Mouse (Mus musculus): ENCODE data around the gene Gdpd3. TPM values are rescaled to one million over a fixed set of nuclear protein-coding genes. Genes with fewer than 3 reads are reported as not detected.

The Gdpd3 gene
- total RNA-seq, 4 experiments from 2014 or later = 0.88 TPM; not detected in 3

DNA sequence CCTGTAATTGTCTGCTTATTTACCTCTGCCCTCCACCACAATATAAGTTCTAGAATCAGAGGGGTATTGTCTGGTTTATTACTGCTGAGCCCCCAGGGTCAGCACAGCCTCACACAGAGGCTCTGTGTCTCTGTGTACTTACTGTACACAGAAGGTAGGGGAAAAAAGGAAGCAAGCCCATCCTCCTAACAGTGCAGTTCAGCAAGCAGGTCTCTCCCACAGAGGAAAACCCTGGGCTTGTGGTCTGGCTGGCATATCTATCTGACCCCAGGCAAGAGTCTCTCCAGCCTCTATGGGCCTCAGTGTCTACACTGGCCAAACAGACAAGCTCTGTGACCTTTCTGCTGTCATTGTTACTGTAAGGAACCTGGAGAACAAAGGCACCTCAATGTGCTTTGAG lies 37.6 kb downstream of the Gdpd3 start:
- DNase-seq (ENCODE audit: low spot score in 2 of 2) = no peak

DNA sequence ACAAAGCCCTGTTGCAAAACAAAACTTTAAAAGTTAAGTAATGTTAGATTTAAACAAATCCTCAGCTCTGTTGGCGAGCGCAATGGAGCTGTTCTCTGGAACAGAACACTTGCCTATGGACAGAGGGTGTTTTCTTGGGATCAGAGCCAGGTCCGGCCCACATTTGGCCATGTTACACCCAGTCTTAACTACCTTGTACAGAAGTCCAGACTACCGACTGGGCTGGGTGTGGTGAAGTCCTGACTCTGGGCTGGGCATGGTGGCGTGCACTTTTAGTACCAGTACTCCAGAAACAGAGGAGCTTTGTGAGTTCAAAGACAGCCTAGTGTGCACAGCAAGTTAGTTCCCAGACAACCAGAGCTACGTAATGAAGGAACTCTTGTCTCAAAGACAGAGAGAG lies 40.8 kb downstream of the Gdpd3 start:
- DNase-seq (ENCODE audit: low spot score in 2 of 2) = peak in 1 of 2 experiments; percentile 61

DNA sequence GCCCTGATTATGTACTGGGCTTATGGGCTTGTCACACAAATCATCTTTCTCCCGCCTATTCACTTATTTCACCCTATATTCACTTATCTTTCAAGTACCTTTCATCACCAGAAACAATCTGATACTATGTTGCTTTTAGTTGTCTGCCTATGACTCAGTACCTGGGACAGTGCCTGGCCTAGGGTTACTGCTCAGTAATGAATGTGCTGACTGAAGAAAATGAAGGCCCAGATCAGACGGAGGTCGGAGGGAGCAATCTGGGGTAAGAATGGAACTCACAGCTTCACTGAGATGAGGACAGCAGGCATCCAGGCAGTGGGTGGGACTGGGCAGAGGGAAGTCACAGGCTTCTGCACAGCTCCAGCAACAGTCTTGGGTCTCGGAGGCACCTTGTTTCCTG lies 41.3 kb downstream of the Gdpd3 start:
- DNase-seq (ENCODE audit: low spot score in 2 of 2) = peak; percentile 55 to 64

DNA sequence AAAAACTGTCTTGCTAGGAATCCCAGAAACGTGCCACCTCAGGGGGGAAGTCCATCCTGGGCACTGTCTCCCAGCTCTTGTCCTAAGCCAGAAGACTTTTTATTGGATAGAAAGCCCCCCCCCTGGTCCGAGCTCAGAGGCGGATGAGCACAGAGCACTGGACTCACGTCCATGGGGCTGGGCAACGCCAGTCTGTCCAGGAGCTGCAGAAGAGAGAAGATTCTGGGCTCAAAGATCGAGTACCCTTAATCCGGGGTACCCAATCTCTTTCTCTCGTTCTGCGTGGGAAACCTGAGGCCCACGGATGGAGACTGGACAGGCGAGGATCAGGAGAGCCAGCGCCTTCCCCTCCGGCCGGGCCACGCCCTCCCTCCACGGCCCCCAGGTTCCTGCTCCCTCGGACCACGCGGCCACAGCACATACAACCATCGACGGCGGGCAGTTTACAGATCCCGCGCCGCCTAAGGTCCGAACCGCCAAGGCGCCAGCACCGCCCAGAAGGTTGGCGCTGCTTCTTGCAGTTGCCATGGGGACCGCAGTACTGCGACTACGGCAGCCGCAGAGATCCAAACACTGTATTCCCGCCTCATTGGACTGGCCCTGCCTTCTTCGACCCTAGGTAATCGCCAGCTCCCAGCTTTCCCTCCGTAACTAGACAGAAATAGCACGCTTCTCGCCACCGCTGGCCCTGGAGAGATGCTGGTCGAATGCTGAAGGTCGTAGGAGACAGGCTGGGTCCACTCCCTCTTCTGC lies 42.7 kb downstream of the Gdpd3 start:
- peak; percentile 77 to 85 for DNase-seq (ENCODE audit: low spot score in 2 of 2)

DNA sequence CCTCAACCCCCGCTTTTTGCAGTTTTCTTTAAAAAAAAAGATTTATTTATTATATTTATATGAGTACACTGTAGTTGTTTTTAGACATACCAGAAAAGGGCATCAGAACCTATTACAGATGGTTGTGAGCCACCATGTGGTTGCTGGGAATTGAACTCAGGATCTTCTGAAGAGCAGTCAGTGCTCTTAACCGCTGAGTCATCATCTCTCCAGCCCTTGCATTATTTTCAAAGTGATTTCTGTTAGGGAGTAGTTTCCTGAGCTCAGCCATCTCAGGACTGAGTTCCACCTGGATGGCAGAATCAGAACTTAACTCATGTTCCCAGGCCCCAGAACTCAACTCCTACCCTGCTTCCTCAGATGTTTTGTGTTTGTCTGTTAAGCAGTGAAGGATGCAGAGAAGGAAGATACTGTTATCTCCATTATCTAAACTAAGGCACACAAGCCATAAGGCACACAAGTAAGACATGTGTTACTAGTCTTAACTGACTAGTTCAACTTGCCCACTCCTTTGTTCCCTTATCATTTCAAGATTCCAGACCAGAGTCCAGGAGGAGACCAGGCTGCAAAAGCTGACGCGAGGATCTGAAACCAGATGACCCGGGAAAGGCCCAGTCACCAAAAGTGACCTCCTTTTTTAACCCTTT lies 43.7 kb downstream of the Gdpd3 start:
- no peak for DNase-seq (ENCODE audit: low spot score in 2 of 2)

DNA sequence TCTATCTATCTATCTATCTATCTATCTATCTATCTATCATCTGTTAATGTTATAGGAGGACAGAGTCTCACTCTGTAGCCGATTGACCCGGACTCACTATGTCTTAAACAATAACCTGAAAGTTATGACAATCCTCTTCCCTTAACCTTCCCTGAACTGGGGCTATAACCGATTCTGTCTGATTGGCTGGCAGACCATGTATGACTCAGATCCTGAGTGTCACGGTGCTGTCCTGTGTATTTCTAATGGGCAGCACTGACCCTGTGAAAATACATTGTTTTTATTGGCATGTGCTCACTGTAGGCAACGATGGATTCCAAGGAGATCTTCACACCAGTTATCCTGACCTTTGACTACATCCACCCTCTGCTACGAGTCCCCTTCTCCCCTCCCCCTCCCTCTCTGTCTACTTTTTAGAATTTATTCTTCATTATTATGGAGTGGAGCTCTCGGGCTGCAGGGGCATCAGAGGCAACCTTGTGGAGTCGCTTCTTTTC lies 49.6 kb downstream of the Gdpd3 start:
- no peak for DNase-seq (ENCODE audit: low spot score in 2 of 2)

DNA sequence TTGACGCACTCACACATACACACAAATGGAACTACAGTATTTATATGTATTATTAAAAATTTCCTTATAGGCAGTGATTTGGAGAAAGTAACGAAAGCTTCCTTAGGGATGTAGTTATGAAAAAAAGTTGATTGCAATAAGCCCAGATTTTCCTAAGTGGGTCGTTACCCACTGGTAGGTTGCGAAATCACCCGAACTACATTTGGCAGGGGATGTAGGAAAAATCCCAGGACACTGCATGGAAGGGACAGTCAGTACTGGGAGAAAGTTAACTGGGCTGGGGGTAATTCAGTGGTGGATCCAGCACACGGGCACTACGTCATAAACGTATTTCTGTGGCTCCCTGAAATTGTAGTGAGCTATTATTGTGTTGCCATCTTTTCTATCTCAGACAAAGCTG lies 50.4 kb downstream of the Gdpd3 start:
- no peak for DNase-seq (ENCODE audit: low spot score in 2 of 2)

DNA sequence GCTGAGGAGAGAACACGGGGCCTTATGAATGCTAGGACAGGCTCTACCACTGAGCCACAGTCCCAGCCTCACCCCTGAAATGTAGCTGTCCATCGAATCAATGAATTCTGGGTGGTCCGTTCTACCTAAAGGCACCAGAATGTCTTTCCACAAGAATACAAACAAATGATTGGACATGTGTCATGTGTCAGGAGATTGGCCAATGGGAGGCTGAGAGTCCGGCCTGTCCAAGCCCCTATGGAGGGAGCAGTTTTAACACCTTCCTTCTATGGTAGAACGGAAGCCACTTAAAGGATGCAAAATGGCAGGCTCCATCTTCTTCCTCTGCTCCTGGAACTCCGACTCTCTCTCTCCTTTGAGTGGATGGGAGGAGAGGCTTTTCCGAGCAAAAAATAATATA lies 51.5 kb downstream of the Gdpd3 start:
- no peak for DNase-seq (ENCODE audit: low spot score in 2 of 2)

DNA sequence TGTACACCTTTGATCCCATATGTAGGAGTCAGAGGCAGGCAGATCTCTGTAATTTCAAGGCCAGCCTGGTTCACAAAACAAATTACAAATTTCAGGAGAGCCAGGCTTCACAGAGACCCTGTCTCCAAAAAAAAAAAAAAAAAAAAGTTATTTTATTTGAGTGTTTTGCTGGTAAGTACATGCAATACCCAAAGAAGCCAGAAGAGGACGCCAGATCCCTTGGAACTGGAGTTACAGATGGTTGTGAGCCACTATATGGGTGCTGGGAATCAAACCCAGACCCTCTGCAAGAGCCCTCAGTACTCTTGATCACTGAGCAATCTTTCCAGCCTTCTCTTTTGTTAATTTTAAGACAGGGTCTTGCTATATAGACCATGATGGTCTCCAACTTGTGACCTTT lies 52.7 kb downstream of the Gdpd3 start:
- DNase-seq (ENCODE audit: low spot score in 2 of 2) = no peak

DNA sequence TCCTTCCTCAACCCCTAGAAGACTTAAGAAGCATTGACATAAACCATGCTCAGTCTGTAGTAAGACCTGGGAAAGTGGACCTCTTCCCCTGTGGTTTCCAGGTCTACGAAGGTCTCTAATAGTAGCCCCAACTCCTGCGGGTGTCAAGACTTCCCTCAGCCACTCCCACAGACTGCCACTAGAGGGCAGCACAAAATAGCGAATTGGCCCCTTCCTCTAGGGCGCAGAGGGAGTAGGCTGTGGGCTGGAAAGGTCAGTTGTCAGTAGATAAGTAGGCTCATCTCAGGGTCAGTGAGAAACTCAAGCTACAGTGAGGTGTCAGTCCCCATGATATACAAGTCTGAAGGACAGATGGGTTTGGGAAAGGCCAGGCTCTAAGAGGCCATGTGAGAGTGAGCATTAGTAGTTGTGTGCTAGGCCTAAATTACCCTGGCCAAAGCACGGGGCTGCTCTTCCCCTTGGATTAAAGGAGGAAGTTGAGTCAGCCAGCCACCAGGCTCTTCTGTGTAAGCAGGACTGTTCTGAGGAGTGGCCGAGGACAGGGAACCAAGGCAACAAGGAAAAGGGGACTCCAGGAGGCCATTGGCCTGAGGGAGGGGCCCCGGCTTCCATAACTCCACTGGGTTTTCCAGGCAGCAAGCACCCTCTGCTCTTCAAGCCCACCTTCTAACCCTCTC lies 55.8 kb downstream of the Gdpd3 start:
- DNase-seq (ENCODE audit: low spot score in 2 of 2) = peak; percentile 70 to 73

DNA sequence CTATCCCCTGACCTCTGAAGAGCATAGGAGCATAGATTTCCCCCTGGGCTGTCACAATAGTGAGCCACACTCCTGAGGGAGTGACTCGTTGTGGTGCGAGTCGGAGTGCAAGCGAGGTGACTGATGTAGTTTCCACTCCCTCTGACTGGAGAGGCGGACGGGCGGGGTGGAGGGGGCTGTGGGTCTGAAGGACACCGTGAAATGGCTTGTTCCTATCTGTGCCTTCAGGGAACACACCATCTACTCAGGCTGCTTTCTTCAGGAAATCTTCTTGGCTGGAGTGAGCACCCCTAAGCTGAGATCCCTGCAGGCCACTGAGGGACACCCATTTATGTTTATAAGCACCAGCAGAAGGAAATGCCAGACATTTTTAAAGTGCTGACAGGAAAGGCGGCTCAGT lies 56.6 kb downstream of the Gdpd3 start:
- no peak for DNase-seq (ENCODE audit: low spot score in 2 of 2)

DNA sequence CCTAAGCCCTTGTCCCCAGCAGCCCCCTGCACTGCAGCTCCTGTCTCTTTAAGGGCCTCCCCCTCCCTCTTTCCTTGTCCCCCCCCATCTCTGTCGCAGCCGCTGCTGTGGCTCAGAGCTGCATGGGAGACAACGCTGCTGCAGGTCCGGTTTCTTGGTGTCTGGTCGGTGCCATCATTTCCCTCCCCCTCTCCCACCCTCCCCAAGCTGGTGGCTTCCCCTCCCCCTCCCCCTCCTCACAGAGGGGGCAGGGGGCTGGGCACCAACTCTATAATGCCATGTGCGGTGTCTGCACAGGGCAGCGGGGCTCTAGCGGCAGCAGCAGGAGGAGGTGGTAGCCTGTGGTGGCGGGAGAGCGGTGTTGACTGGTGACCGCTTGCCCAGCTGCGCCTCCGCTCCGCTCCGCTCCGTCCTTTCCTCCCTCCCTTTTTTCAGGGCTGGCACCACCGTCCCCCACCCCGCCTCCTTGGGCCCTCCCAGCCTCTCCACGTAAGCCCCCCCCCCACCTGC lies 57.1 kb downstream of the Gdpd3 start:
- no peak for DNase-seq (ENCODE audit: low spot score in 2 of 2)

DNA sequence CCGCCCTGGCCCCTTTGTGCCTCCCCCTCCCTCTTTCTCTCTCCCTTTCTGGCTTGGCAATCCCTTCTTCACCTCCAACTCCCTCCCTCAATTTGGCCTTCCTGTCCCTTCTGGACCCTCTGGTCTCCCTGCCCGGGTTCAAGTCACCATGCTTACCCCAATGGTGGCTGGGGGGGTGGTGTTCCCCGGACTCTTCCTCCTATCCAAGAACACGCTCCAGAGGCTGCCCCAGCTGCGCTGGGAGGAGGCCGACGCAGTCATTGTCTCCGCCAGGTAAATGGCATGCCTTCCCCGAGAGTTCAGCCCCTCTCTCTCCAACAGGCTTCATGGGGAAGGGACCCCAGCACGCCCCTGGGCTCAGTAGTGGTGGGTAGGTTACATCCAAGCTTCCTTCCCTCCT lies 57.8 kb downstream of the Gdpd3 start:
- DNase-seq (ENCODE audit: low spot score in 2 of 2) = no peak

Other genes with a start within 250 kb of the Gdpd3 start
- 100 to 1,000 TPM; 151 to 172 (median 160) TPM for gene Eif3c, start 199.9 kb upstream of the Gdpd3 start, total RNA-seq (2022)
- gene Apobr, start 181.4 kb upstream of the Gdpd3 start, total RNA-seq (2022) = under 1 TPM; 0.15 to 0.94 (median 0.29) TPM
- gene Cln3, start 180.5 kb upstream of the Gdpd3 start, total RNA-seq (2022) = 10 to 100 TPM in 3 of 4 experiments, 1 to 10 TPM in 1; 9.0 to 14.7 (median 12.6) TPM
- not detected for gene Il27, start 171.4 kb upstream of the Gdpd3 start, total RNA-seq (2022)
- 1 to 10 TPM; 3.5 to 6.7 (median 4.7) TPM for gene Nupr1, start 135.5 kb upstream of the Gdpd3 start, total RNA-seq (2022)
- gene Sgf29, start 117.0 kb upstream of the Gdpd3 start, total RNA-seq (2022) = 10 to 100 TPM; 26.7 to 43.5 (median 34.7) TPM
- gene Sult1a1, start 89.9 kb upstream of the Gdpd3 start, total RNA-seq (2022) = 10 to 100 TPM in 2 of 4 experiments, 1 to 10 TPM in 2; 5.9 to 17.4 (median 10.6) TPM
- 10 to 100 TPM; 31.9 to 44.1 (median 39.4) TPM for gene Bola2, start 70.9 kb upstream of the Gdpd3 start, total RNA-seq (2022)
- 1 to 10 TPM; 2.3 to 2.8 (median 2.6) TPM for gene Slx1b, start 70.5 kb upstream of the Gdpd3 start, total RNA-seq (2022)
- 1 to 10 TPM; 1.3 to 5.9 (median 3.1) TPM for gene Coro1a, start 58.5 kb upstream of the Gdpd3 start, total RNA-seq (2022)
- gene Mapk3, start 6.7 kb upstream of the Gdpd3 start, total RNA-seq (2022) = 10 to 100 TPM; 16.2 to 20.6 (median 18.6) TPM
- 100 to 1,000 TPM in 1 of 4 experiments, 10 to 100 TPM in 3; 91.2 to 105 (median 95.6) TPM for gene Ypel3, start 10.6 kb downstream of the Gdpd3 start, total RNA-seq (2022)
- gene Tbx6, start 15.1 kb downstream of the Gdpd3 start, total RNA-seq (2022) = under 1 TPM; 0.17 to 0.48 (median 0.40) TPM
- gene Ppp4c, start 26.2 kb downstream of the Gdpd3 start, total RNA-seq (2022) = 10 to 100 TPM; 23.1 to 26.0 (median 24.8) TPM
- gene Fam57b, start 31.3 kb downstream of the Gdpd3 start, total RNA-seq (2022) = 10 to 100 TPM; 49.5 to 78.2 (median 66.4) TPM
- gene 4930451I11Rik, start 65.3 kb downstream of the Gdpd3 start, total RNA-seq (2022) = not detected
- not detected for gene Doc2a, start 81.1 kb downstream of the Gdpd3 start, total RNA-seq (2022)
- gene Hirip3, start 95.6 kb downstream of the Gdpd3 start, total RNA-seq (2022) = 1 to 10 TPM; 4.1 to 9.6 (median 5.1) TPM
- gene Ino80e, start 96.0 kb downstream of the Gdpd3 start, total RNA-seq (2022) = 10 to 100 TPM in 3 of 4 experiments, 1 to 10 TPM in 1; 10.0 to 11.1 (median 10.5) TPM
- gene Taok2, start 118.4 kb downstream of the Gdpd3 start, total RNA-seq (2022) = 10 to 100 TPM; 18.6 to 20.9 (median 20.0) TPM
- 10 to 100 TPM in 3 of 4 experiments, 1 to 10 TPM in 1; 9.3 to 13.4 (median 12.0) TPM for gene Tmem219, start 156.6 kb downstream of the Gdpd3 start, total RNA-seq (2022)
- gene Kctd13, start 162.5 kb downstream of the Gdpd3 start, total RNA-seq (2022) = 1 to 10 TPM; 1.2 to 4.0 (median 2.7) TPM
- not detected for gene Asphd1, start 183.2 kb downstream of the Gdpd3 start, total RNA-seq (2022)
- 1 to 10 TPM in 1 of 4 experiments, under 1 TPM in 3; 0.19 to 1.1 (median 0.51) TPM for gene Sez6l2, start 184.2 kb downstream of the Gdpd3 start, total RNA-seq (2022)
- gene Cdipt, start 209.6 kb downstream of the Gdpd3 start, total RNA-seq (2022) = 10 to 100 TPM; 27.4 to 34.9 (median 33.3) TPM
- gene Cdiptos, start 209.8 kb downstream of the Gdpd3 start, total RNA-seq (2022) = under 1 TPM in 1 of 4 experiments, not detected in 3; 0.24 TPM
- 10 to 100 TPM; 26.7 to 48.3 (median 34.8) TPM for gene Mvp, start 248.3 kb downstream of the Gdpd3 start, total RNA-seq (2022)